Mouse (Mus musculus) layer of hippocampus, adult 2 months (tissue): ENCODE measurements around the gene Sh3gl2. TPM values are rescaled to one million over a fixed set of nuclear protein-coding genes. Genes with fewer than 3 reads are reported as not detected.

Source experiments
- DNase-seq, 2 experiments: peaks; one replicate each; pipeline ENCODE4 v3.0.0; 2022; ENCODE audit warnings: low spot score in 2 of 2
- H3K27ac ChIP-seq: fragments of 200-600 bp; 2 replicates; pipeline ENCODE4 v1.8.1; 2022
- H3K4me3 ChIP-seq: fragments of 200-600 bp; 2 replicates; pipeline ENCODE4 v1.8.1; 2022; ENCODE audit warnings: mild to moderate bottlenecking
- CTCF ChIP-seq: fragments of 200-600 bp; conservative IDR thresholded peaks from 2 replicates; pipeline ENCODE4 v1.8.1; 2022; ENCODE audit warnings: antibody characterized with exemption, mild to moderate bottlenecking, moderate library complexity
- total RNA-seq, 2 experiments: library from RNA; stranded (reverse); gene quantifications; 2 replicates each; pipeline ENCODE4 v1.2.3; 2021

The Sh3gl2 gene
- total RNA-seq, 2 experiments from 2014 or later, result 285 to 321 TPM

GRCm38 (mm10) chr4:85283151-85283550 is 78.2 kb downstream of the Sh3gl2 start:
- DNase-seq, result no peak
- no peak for TF ChIP-seq CTCF
- no peak overlapping the region for H3K27ac ChIP-seq

GRCm38 (mm10) chr4:85289990-85290389 is 85.1 kb downstream of the Sh3gl2 start:
- no peak overlapping the region for H3K27ac ChIP-seq
- no peak overlapping the region for H3K4me3 ChIP-seq
- TF ChIP-seq CTCF, result no peak
- no peak for DNase-seq

More at GRCm38 (mm10) chr4:85283151-85283550, 78.2 kb downstream of the Sh3gl2 start:
- H3K4me3 ChIP-seq, result no peak overlapping the region

GRCm38 (mm10) chr4:85291296-85291695 is 86.4 kb downstream of the Sh3gl2 start:
- no peak for TF ChIP-seq CTCF
- no peak overlapping the region for H3K27ac ChIP-seq
- DNase-seq, result no peak

GRCm38 (mm10) chr4:85293368-85293767 is 88.4 kb downstream of the Sh3gl2 start:
- no peak for DNase-seq
- Histone ChIP-seq H3K4me3 (no peak overlapping the region), H3K27ac (no peak overlapping the region)
- TF ChIP-seq CTCF, result no peak

More at GRCm38 (mm10) chr4:85291296-85291695, 86.4 kb downstream of the Sh3gl2 start:
- no peak overlapping the region for H3K4me3 ChIP-seq

- DNase-seq, result peak in 1 of 2 experiments; percentile 59
- TF ChIP-seq CTCF, result no peak
- peak overlapping the region; percentile 49; the same call in 1 of the 2 replicates for H3K27ac ChIP-seq
Observed at GRCm38 (mm10) chr4:85300610-85301405, 95.9 kb downstream of the Sh3gl2 start.

GRCm38 (mm10) chr4:85305912-85306573 is 101.1 kb downstream of the Sh3gl2 start:
- DNase-seq, result peak in 1 of 2 experiments; percentile 36
- TF ChIP-seq CTCF, result no peak
- Histone ChIP-seq H3K27ac (peak overlapping the region; percentile 36; the same call in 1 of the 2 replicates), H3K4me3 (no peak overlapping the region)

More at GRCm38 (mm10) chr4:85300610-85301405, 95.9 kb downstream of the Sh3gl2 start:
- no peak overlapping the region for H3K4me3 ChIP-seq

GRCm38 (mm10) chr4:85319092-85319491 is 114.2 kb downstream of the Sh3gl2 start:
- DNase-seq, result no peak
- Histone ChIP-seq H3K27ac (no peak overlapping the region), H3K4me3 (no peak overlapping the region)
- TF ChIP-seq CTCF, result no peak

GRCm38 (mm10) chr4:85325454-85325853 is 120.5 kb downstream of the Sh3gl2 start:
- H3K27ac ChIP-seq, result peak overlapping the region; percentile 78

GRCm38 (mm10) chr4:85326052-85326451 is 121.1 kb downstream of the Sh3gl2 start:
- peak overlapping the region; percentile 78 for H3K27ac ChIP-seq
- TF ChIP-seq CTCF, result no peak
- DNase-seq, result no peak

More at GRCm38 (mm10) chr4:85325454-85325853, 120.5 kb downstream of the Sh3gl2 start:
- peak; percentile 50 to 65 for DNase-seq
- no peak for TF ChIP-seq CTCF
- H3K4me3 ChIP-seq, result no peak overlapping the region

GRCm38 (mm10) chr4:85334688-85335200 is 129.8 kb downstream of the Sh3gl2 start:
- TF ChIP-seq CTCF, result no peak
- DNase-seq, result peak; percentile 58 to 78
- H3K4me3 ChIP-seq, result no peak overlapping the region
- peak overlapping the region; percentile 84 for H3K27ac ChIP-seq

More at GRCm38 (mm10) chr4:85326052-85326451, 121.1 kb downstream of the Sh3gl2 start:
- H3K4me3 ChIP-seq, result no peak overlapping the region

GRCm38 (mm10) chr4:85336356-85336755 is 131.4 kb downstream of the Sh3gl2 start:
- peak overlapping the region; percentile 84; the same call in 1 of the 2 replicates for H3K27ac ChIP-seq
- no peak for DNase-seq
- H3K4me3 ChIP-seq, result no peak overlapping the region
- TF ChIP-seq CTCF, result no peak

GRCm38 (mm10) chr4:85339126-85339525 is 134.2 kb downstream of the Sh3gl2 start:
- H3K4me3 ChIP-seq, result no peak overlapping the region
- H3K27ac ChIP-seq, result peak overlapping the region; percentile 59
- DNase-seq, result no peak
- TF ChIP-seq CTCF, result no peak

- no peak for TF ChIP-seq CTCF
- no peak overlapping the region for H3K27ac ChIP-seq
- DNase-seq, result no peak
- no peak overlapping the region for H3K4me3 ChIP-seq
Observed at GRCm38 (mm10) chr4:85340686-85341085, 135.8 kb downstream of the Sh3gl2 start.
